ENCODE assay signal across 8 mouse cellular contexts in genomic region chr2:11500666-11501065, GRCm38 (mm10). TPM values are rescaled to one million over a fixed set of nuclear protein-coding genes. Genes with fewer than 3 reads are reported as not detected.
DNase-seq lines count a peak whose midpoint lies in the region; ATAC-seq and TF ChIP-seq lines count a peak whose summit lies in the region.

No protein-coding gene starts in this region.

- peak overlapping the region; percentile 82 for H3K9ac ChIP-seq in forebrain, embryonic 15.5 days (replicated peaks)
- peak overlapping the region; percentile 82 for H3K9ac ChIP-seq in intestine, embryonic 16.5 days (ENCODE audit: low read depth, low read length)

- TF ChIP-seq POLR2A in kidney, adult 2 months (IDR thresholded peaks at IDR 0.05; ENCODE audit: low read depth, low read length) = no peak

- peak overlapping the region; percentile 52 for H3K27ac ChIP-seq in kidney, adult 2 months (ENCODE audit: insufficient read depth, low read depth, low read length)
- H3K27ac ChIP-seq in forebrain, embryonic 15.5 days (replicated peaks) = peak overlapping the region; percentile 95
- H3K27ac ChIP-seq in intestine, embryonic 16.5 days (ENCODE audit: low read length) = peak overlapping the region; percentile 94
- H3K27ac ChIP-seq in midbrain, embryonic 10.5 days (replicated peaks) = peak overlapping the region; percentile 96

- H3K4me1 ChIP-seq in kidney, adult 2 months (ENCODE audit: control insufficient read depth, insufficient read depth, low read length) = 0 out of 2 replicates have a peak, but pooled peaks cover 4% of the 10 kb centered on the region
- H3K4me1 ChIP-seq in forebrain, embryonic 15.5 days = peaks cover 48% of the 10 kb centered on the region
- peaks cover 26% of the 10 kb centered on the region for H3K4me1 ChIP-seq in intestine, embryonic 16.5 days (ENCODE audit: control insufficient read depth, insufficient read depth, low read length)
- peaks cover 44% of the 10 kb centered on the region for H3K4me1 ChIP-seq in midbrain, embryonic 10.5 days

- no peak for TF ChIP-seq CTCF in kidney, adult 2 months (conservative IDR thresholded peaks at IDR 0.05; ENCODE audit: insufficient read depth, insufficient read length, low read depth, low read length)

- H3K4me2 ChIP-seq in forebrain, embryonic 15.5 days (replicated peaks) = peak overlapping the region; percentile 78
- H3K4me2 ChIP-seq in intestine, embryonic 16.5 days (ENCODE audit: low read depth, low read length) = peak overlapping the region; percentile 94

- DNase-seq in kidney, adult 2 months = peak; percentile 16
- DNase-seq in kidney, postnatal 14 days = no peak
- peak; percentile 26 for DNase-seq in MN1 (ENCODE audit: low spot score)
- no peak for DNase-seq in midbrain, embryonic 10.5 days (ENCODE audit: low spot score)
- no peak for DNase-seq in cerebellum, postnatal 4 days (ENCODE audit: low spot score in 2 of 2)

- 16% methylated on average over 8 of the region's 8 CpGs for WGBS in kidney, adult 2 months
- 5% methylated on average over 8 of the region's 8 CpGs for WGBS in forebrain, embryonic 15.5 days
- WGBS in intestine, embryonic 16.5 days = 4% methylated on average over 8 of the region's 8 CpGs
- WGBS in midbrain, embryonic 10.5 days = 8% methylated on average over 8 of the region's 8 CpGs

- no peaks in the 10 kb centered on the region for H3K27me3 ChIP-seq in kidney, adult 2 months (replicated peaks; ENCODE audit: control insufficient read depth, insufficient read depth, low read length)
- peaks cover 3% of the 10 kb centered on the region; the same call in 1 of the 2 replicates for H3K27me3 ChIP-seq in forebrain, embryonic 15.5 days
- H3K27me3 ChIP-seq in intestine, embryonic 16.5 days (replicated peaks; ENCODE audit: control insufficient read depth, insufficient read depth, low read length) = no peaks in the 10 kb centered on the region
- peaks cover 31% of the 10 kb centered on the region for H3K27me3 ChIP-seq in midbrain, embryonic 10.5 days (ENCODE audit: low read depth, poor library complexity, severe bottlenecking)

- no peaks in the 10 kb centered on the region for H3K9me3 ChIP-seq in forebrain, embryonic 15.5 days
- no peaks in the 10 kb centered on the region for H3K9me3 ChIP-seq in intestine, embryonic 16.5 days (ENCODE audit: control insufficient read depth, low read length)
- H3K9me3 ChIP-seq in midbrain, embryonic 10.5 days (replicated peaks) = no peaks in the 10 kb centered on the region

- H3K4me3 ChIP-seq in kidney, adult 2 months (ENCODE audit: insufficient read depth, low read depth, low read length) = peak overlapping the region; percentile 67
- peak overlapping the region; percentile 73 for H3K4me3 ChIP-seq in forebrain, embryonic 15.5 days
- H3K4me3 ChIP-seq in intestine, embryonic 16.5 days (ENCODE audit: low read length) = peak overlapping the region; percentile 71
- H3K4me3 ChIP-seq in midbrain, embryonic 10.5 days = peak overlapping the region; percentile 74

- ATAC-seq in forebrain, embryonic 15.5 days (replicated peaks) = peak; percentile 3; the same call in 1 of the 2 replicates
- peak; percentile 3; the same call in 1 of the 2 replicates for ATAC-seq in intestine, embryonic 16.5 days
- no peak for ATAC-seq in granulocyte monocyte progenitor cell, adult 5-6 weeks (replicated peaks; ENCODE audit: poor library complexity, severe bottlenecking)

- no peaks in the 10 kb centered on the region for H3K36me3 ChIP-seq in kidney, adult 2 months (ENCODE audit: control insufficient read depth, insufficient read depth, low read length)
- no peaks in the 10 kb centered on the region for H3K36me3 ChIP-seq in forebrain, embryonic 15.5 days
- H3K36me3 ChIP-seq in intestine, embryonic 16.5 days (ENCODE audit: control insufficient read depth, insufficient read depth, low read length) = no peaks in the 10 kb centered on the region
- H3K36me3 ChIP-seq in midbrain, embryonic 10.5 days = peaks cover 30% of the 10 kb centered on the region

RNA-seq across cellular contexts. Expression of gene Pfkfb3, which starts 53.2 kb away (rescaled TPM):
- polyA plus RNA-seq in kidney, adult 2 months (2012; rRNA removed) = 18.3 and 22.2 TPM in 2 replicates
- polyA plus RNA-seq in forebrain, embryonic 15.5 days (2015; fragmentation: Nextera tagmentation; extraction: Ambion mirVana) = 32.5 and 33.5 TPM in 2 replicates
- polyA plus RNA-seq in intestine, embryonic 16.5 days (2015; fragmentation: Nextera tagmentation; extraction: Ambion mirVana) = 14.5 and 16.2 TPM in 2 replicates
- 13.3 TPM in 2 replicates for polyA plus RNA-seq in midbrain, embryonic 10.5 days (2016; fragmentation: Nextera tagmentation; extraction: Ambion mirVana)
- total RNA-seq in granulocyte monocyte progenitor cell, adult 5-6 weeks (2014; fragmentation: Nextera tagmentation) = 44.8 and 74.9 TPM in 2 replicates
- 43.8 and 44.8 TPM in 2 replicates for total RNA-seq in granulocyte monocyte progenitor cell, adult 5-6 weeks (2017)

Comparison
In these comparisons a context has a peak if more than half of its experiments do, and no peak if none do; other contexts are left out.
1. DNase-seq: peak in kidney, adult 2 months (single experiment) and MN1 (single experiment); none in kidney, postnatal 14 days (single experiment), midbrain, embryonic 10.5 days (single experiment) and cerebellum, postnatal 4 days (0 of 2).
2. Peak in every context shown above with its lines, with median percentiles within 50 percentile points of each other: H3K27ac ChIP-seq and H3K4me3 ChIP-seq.